Mouse (Mus musculus): ENCODE measurements around the gene Sgk1. TPM values are rescaled to one million over a fixed set of nuclear protein-coding genes. Genes with fewer than 3 reads are reported as not detected.

The Sgk1 gene
- polyA plus RNA-seq, 1 experiment: 10.3 TPM

GRCm38 (mm10) chr10:21996660-21997447, 114.9 kb downstream of the Sgk1 start:
- Histone ChIP-seq H3ac (ENCODE audit: control insufficient read depth, insufficient read length) (no peak overlapping the region), H3K4me2 (ENCODE audit: low read depth) (peak overlapping the region; percentile 94), H3K4me3 (peak overlapping the region; percentile 68), H3K36me3 (ENCODE audit: control insufficient read depth, insufficient read depth) (peaks cover 35% of the 10 kb centered on the region), H3K79me2 (ENCODE audit: control insufficient read depth, insufficient read depth) (peaks cover 16% of the 10 kb centered on the region), H3K27me3 (ENCODE audit: control insufficient read depth, insufficient read depth, insufficient read length) (no peaks in the 10 kb centered on the region)
- no peak for TF ChIP-seq MAX (IDR thresholded peaks at IDR 0.05; ENCODE audit: low read depth)
- no peak for TF ChIP-seq POLR2AphosphoS2 (IDR thresholded peaks at IDR 0.05; ENCODE audit: insufficient read length, low read depth)

DNA sequence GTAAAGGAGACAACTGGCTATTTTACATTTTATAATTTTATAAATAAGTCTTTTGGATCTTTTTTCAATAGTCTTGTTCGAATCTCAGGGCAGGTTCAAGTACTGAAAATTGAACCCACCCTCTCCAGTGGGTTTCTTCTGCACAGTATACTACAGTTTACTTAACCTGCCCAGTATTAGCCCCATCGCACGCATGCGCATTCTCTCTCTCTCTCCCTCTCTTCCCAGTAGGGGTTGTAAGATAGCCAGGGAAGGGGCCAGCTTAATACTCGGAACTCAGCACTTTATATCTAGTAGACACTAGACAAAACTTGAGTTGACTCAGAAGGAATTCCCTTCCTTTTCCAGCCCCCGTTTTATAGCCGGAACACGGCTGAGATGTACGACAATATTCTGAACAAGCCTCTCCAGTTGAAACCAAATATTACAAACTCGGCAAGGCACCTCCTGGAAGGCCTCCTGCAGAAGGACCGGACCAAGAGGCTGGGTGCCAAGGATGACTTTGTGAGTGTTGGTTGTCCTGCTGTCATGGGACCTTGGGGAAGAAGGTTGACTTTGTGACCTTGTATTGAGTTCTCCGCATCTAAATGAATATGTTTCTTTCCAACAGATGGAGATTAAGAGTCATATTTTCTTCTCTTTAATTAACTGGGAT, 115.7 kb downstream of the Sgk1 start:
- Histone ChIP-seq H3K4me3 (no peak overlapping the region), H3K36me3 (ENCODE audit: control insufficient read depth, insufficient read depth) (peaks cover 35% of the 10 kb centered on the region), H3K79me2 (ENCODE audit: control insufficient read depth, insufficient read depth) (peaks cover 16% of the 10 kb centered on the region), H3K4me2 (ENCODE audit: low read depth) (peak overlapping the region; percentile 94), H3K27me3 (ENCODE audit: control insufficient read depth, insufficient read depth, insufficient read length) (no peaks in the 10 kb centered on the region), H3ac (ENCODE audit: control insufficient read depth, insufficient read length) (no peak overlapping the region)
- TF ChIP-seq USF1 (IDR thresholded peaks at IDR 0.05; ENCODE audit: low read depth) (no peak), MYOD1 (IDR thresholded peaks at IDR 0.05; ENCODE audit: control insufficient read depth in 1 of 3, insufficient read length in 2 of 3, low read depth in 2 of 3) (no peak), POLR2A (IDR thresholded peaks at IDR 0.05; ENCODE audit: insufficient read length, low read depth) (no peak)

GRCm38 (mm10) chr10:21998503-21999180, 116.7 kb downstream of the Sgk1 start:
- H3ac ChIP-seq (ENCODE audit: control insufficient read depth, insufficient read length): no peak overlapping the region
- peaks cover 16% of the 10 kb centered on the region for H3K79me2 ChIP-seq (ENCODE audit: control insufficient read depth, insufficient read depth)
- H3K4me3 ChIP-seq: no peak overlapping the region
- TF ChIP-seq CEBPB (IDR thresholded peaks at IDR 0.05; ENCODE audit: insufficient read depth, poor library complexity, severe bottlenecking): no peak
- no peak for TF ChIP-seq E2F4 (IDR thresholded peaks at IDR 0.05; ENCODE audit: insufficient read depth)
- H3K4me2 ChIP-seq (ENCODE audit: low read depth): peak overlapping the region; percentile 94
- H3K36me3 ChIP-seq (ENCODE audit: control insufficient read depth, insufficient read depth): peaks cover 35% of the 10 kb centered on the region
- H3K27me3 ChIP-seq (ENCODE audit: control insufficient read depth, insufficient read depth, insufficient read length): no peaks in the 10 kb centered on the region

DNA sequence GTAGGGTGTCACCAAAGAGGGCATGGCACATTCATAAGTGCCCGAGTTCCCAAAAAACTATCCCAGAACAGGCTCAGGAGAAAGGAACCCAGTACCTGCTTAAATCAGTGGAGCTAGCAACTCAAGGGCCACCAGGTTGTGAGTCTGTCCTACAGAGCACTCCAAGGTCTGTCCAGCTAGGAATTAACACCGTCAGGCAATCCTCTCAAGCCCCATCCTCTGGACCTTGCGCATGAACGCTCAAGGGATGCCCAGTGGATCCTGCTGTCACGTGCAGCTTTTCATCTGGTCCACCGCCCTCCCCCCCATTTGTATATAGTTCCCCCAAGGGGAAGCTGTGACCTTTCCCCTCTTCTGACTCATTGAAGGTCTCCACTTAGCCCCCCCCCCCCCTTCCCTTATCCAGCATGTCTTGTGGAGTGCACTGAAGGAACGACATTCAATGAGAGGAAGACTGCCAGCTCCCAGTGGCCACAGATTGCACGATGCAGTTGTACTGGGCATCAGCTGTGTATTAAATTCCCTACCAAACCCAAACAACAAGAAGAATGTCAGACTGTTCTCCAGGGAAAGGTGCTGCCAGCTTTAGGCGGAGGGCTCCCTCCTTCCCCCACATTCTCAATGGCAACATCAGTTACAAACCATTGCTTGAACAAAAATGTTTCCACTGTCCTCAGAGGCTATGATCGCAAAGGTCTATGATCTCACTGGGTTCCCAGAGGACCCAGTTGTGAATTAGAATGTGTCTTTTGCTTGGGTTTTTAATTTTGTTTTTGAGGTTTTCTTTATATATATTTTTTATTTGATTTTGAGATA, 118.7 kb downstream of the Sgk1 start:
- H3ac ChIP-seq (ENCODE audit: control insufficient read depth, insufficient read length): no peak overlapping the region
- no peaks in the 10 kb centered on the region for H3K27me3 ChIP-seq (ENCODE audit: control insufficient read depth, insufficient read depth, insufficient read length)
- H3K4me2 ChIP-seq (ENCODE audit: low read depth): no peak overlapping the region
- peaks cover 9% of the 10 kb centered on the region for H3K79me2 ChIP-seq (ENCODE audit: control insufficient read depth, insufficient read depth)
- H3K4me3 ChIP-seq: no peak overlapping the region
- peak; percentile 66 for TF ChIP-seq POLR2AphosphoS2 (IDR thresholded peaks at IDR 0.05; ENCODE audit: insufficient read length, low read depth)
- no peak for TF ChIP-seq SRF (IDR thresholded peaks at IDR 0.05; ENCODE audit: control insufficient read depth, insufficient read length, low read depth)
- H3K36me3 ChIP-seq (ENCODE audit: control insufficient read depth, insufficient read depth): peaks cover 35% of the 10 kb centered on the region

GRCm38 (mm10) chr10:22001621-22002020, 119.6 kb downstream of the Sgk1 start:
- no peak for TF ChIP-seq REST (IDR thresholded peaks at IDR 0.05; ENCODE audit: insufficient read depth, insufficient read length)
- no peak for TF ChIP-seq SRF (IDR thresholded peaks at IDR 0.05; ENCODE audit: control insufficient read depth, insufficient read length, low read depth)
- no peak for TF ChIP-seq TCF12 (IDR thresholded peaks at IDR 0.05; ENCODE audit: insufficient read depth, poor library complexity, severe bottlenecking)
- TF ChIP-seq MYOD1 (IDR thresholded peaks at IDR 0.05; ENCODE audit: control insufficient read depth in 1 of 3, insufficient read length in 2 of 3, low read depth in 2 of 3): no peak
- TF ChIP-seq POLR2A (IDR thresholded peaks at IDR 0.05; ENCODE audit: insufficient read length, low read depth): no peak
- TF ChIP-seq MAX (IDR thresholded peaks at IDR 0.05; ENCODE audit: low read depth): no peak
- TF ChIP-seq E2F4 (IDR thresholded peaks at IDR 0.05; ENCODE audit: insufficient read depth): no peak
- TF ChIP-seq CEBPB (IDR thresholded peaks at IDR 0.05; ENCODE audit: insufficient read depth, poor library complexity, severe bottlenecking): no peak
- TF ChIP-seq MYOG (IDR thresholded peaks at IDR 0.05; ENCODE audit: control insufficient read depth in 1 of 3, insufficient read depth in 1 of 3, insufficient read length in 2 of 3, low read depth in 2 of 3): no peak
- no peak for TF ChIP-seq USF1 (IDR thresholded peaks at IDR 0.05; ENCODE audit: low read depth)
- no peak for TF ChIP-seq POLR2AphosphoS2 (IDR thresholded peaks at IDR 0.05; ENCODE audit: insufficient read length, low read depth)
- TF ChIP-seq TCF3 (IDR thresholded peaks at IDR 0.05; ENCODE audit: insufficient read length, low read depth): no peak
- peaks cover 28% of the 10 kb centered on the region for H3K36me3 ChIP-seq (ENCODE audit: control insufficient read depth, insufficient read depth)
- H3K79me2 ChIP-seq (ENCODE audit: control insufficient read depth, insufficient read depth): peaks cover under 1% of the 10 kb centered on the region
- H3ac ChIP-seq (ENCODE audit: control insufficient read depth, insufficient read length): no peak overlapping the region
- no peak overlapping the region for H3K4me2 ChIP-seq (ENCODE audit: low read depth)
- no peaks in the 10 kb centered on the region for H3K27me3 ChIP-seq (ENCODE audit: control insufficient read depth, insufficient read depth, insufficient read length)
- no peak overlapping the region for H3K4me3 ChIP-seq

Data from myocyte (in vitro differentiated cells).